Comparison of ENCODE assay signal across 24 mouse cellular contexts in the genomic region with DNA sequence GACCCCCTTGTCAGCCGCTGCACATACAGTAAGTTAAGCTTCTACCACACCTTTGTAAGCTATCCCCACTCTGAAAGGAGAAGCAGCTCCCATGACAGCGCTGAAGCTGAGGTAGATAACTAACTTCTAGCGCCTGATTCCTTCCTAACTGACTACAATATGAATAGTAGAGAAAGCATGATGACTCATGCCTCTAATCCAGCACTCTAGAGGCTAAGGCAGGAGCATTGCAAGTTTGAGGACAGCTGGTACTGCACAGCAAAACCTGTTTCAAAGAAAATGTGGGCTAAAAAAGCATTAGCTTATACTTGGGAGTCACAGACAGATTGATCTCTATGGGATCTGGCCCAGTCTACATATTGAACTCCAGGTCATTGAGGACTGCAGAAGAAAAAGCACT.
DNase-seq lines count a peak whose midpoint lies in the region; ATAC-seq and TF ChIP-seq lines count a peak whose summit lies in the region.
"Had no signal": no experiment of that assay in that cellular context is flagged by ENCODE, and none has a peak within 500 bp of the region (broad histone marks: within the 10 kb centered on the region; RNA-seq: fewer than 3 reads in every experiment).

No protein-coding gene starts in this region.

- H3K36me3 ChIP-seq in heart, adult 2 months (ENCODE audit: control insufficient read depth, insufficient read depth, low read length): no peaks in the 10 kb centered on the region
- H3K36me3 ChIP-seq: G1E had no signal

- no peak for TF ChIP-seq POLR2A in heart, adult 2 months (IDR thresholded peaks at IDR 0.05; ENCODE audit: insufficient read depth, low read depth, low read length)

- no peak for TF ChIP-seq CTCF in heart, adult 2 months (IDR thresholded peaks at IDR 0.05)

- DNase-seq in frontal cortex, postnatal 10 days (ENCODE audit: low spot score in 2 of 2): no peak
- peak; percentile 66 for DNase-seq in heart, adult 11 months
- DNase-seq in heart, adult 2 months: no peak
- DNase-seq in 3T3-L1 (ENCODE audit: low read depth, low spot score): peak; percentile 7
- DNase-seq in brain, adult 2 months (ENCODE audit: low read depth, low spot score): peak; percentile 52
- no peak for DNase-seq in embryo, embryonic 10.5 days (ENCODE audit: low spot score)
- no peak for DNase-seq in lung, postnatal 4 days
- DNase-seq: adrenal gland, adult 2 months; adrenal gland, adult 8-10 months; adrenal gland, postnatal 10 days; adrenal gland, postnatal 14 days; adrenal gland, postnatal 25 days; adrenal gland, postnatal 36 days; B cell, adult 2 months; cerebellum, adult 11 months; cerebellum, adult 11-12 months; cerebellum, adult 18-20 months; cerebellum, adult 2 months had no signal

- no peaks in the 10 kb centered on the region for H3K79me2 ChIP-seq in heart, adult 2 months (replicated peaks; ENCODE audit: control insufficient read depth, insufficient read depth, low read length)

- 90% methylated on average over 3 of the region's 3 CpGs for WGBS in heart, adult 2 months

- H3K4me1 ChIP-seq in heart, adult 2 months (ENCODE audit: control insufficient read depth, insufficient read depth, low read length): no peaks in the 10 kb centered on the region

- peak; percentile 81 for ATAC-seq in frontal cortex, adult (ENCODE audit: low TSS enrichment)
- ATAC-seq: activated CD4-positive, CD25-positive, alpha-beta regulatory T cell, adult 4 months; CD4-positive, CD25-positive, alpha-beta regulatory T cell, adult 4 months; Patski had no signal

- no peak overlapping the region for H3K9ac ChIP-seq in heart, adult 2 months (ENCODE audit: low read depth, low read length)

- no peak overlapping the region for H3K4me3 ChIP-seq in heart, adult 2 months

- intact Hi-C loops in heart, adult 2 months (cut with DNase I): no loop called here

- H3K27me3 ChIP-seq in heart, adult 2 months (ENCODE audit: control insufficient read depth, insufficient read depth, low read length): no peaks in the 10 kb centered on the region; the same call in 1 of the 2 replicates
- H3K27me3 ChIP-seq: CH12.LX had no signal

- no peak for TF ChIP-seq EP300 in heart, adult 2 months (IDR thresholded peaks at IDR 0.05; ENCODE audit: insufficient read depth, low read depth, low read length)

- no peak overlapping the region for H3K27ac ChIP-seq in heart, adult 2 months

Comparison
In these comparisons a context has a peak if more than half of its experiments do, and no peak if none do; other contexts are left out.
1. DNase-seq: peak in heart, adult 11 months (single experiment), 3T3-L1 (single experiment) and brain, adult 2 months (single experiment); none in frontal cortex, postnatal 10 days (0 of 2), heart, adult 2 months (0 of 2), embryo, embryonic 10.5 days (single experiment) and lung, postnatal 4 days (0 of 2).